Mouse (Mus musculus) heart, adult 9 months (tissue): Measurements from ENCODE around the gene Calcb.

ENCODE experiments used
- DNase-seq, 2 experiments: peaks; one replicate each; pipeline ENCODE4 v3.0.0; 2022; ENCODE audit warnings: low spot score in 2 of 2

Gene Calcb

DNA sequence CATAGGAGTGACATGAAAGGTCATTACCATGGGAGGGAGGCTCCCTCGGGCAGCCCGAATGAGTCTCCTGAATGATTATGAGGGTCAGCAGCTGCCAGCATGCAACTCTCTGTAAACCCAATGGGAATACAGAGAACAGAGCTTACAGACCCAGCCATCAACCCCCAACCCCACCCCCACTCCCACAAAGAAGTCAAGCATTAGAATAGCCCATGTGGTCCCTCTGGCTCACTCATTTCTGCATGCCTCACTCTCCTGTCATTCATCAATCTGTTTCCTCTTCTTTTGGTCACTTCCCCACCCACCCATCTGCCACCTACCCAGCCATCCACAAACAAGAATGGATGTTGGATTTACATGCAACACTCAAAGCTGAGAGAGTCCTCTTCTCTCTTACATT is 35.0 kb downstream of the Calcb start:
- DNase-seq, result no peak

- no peak for DNase-seq
Measured at GRCm38 (mm10) chr7:114754196-114754595, 35.8 kb downstream of the Calcb start.

DNA sequence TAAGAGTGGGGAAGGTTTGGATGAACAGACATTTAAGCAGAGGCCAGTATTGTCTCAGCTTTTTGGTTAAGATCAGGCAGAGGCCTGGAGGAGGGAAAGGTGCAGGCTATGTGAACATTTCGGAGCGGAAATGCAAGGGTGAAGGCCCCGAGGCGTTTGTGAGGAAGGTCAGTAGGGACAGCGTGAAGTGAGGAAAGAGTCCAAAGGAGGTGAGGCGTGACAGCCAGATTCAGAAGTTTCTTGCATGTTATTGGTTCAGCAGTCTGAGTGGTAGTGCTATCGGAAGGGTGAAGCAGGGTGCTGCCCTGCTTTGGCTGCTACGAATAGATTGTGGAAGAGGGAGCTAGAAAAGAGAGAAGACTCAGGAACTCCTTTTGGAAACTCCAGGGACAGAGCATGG is 36.2 kb downstream of the Calcb start:
- DNase-seq, result no peak

DNA sequence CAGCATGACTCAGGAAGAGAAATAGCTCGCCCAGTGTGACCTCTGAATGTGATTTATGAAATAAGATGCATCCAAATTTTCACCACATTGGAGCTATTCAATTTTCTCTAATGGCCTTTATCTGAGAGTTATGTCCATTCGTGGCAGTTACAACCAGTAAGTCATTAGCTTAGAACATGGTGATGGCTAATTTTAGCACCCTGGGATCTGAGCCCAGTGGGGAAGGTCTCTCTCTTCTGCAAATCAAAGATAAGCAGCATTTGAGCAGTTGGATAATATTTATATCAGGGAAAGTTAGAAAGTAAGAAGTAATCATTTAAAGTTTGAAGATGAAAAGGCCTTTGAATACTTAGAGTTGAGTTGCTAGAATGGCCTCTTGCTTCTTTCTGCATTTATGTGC is 44.2 kb downstream of the Calcb start:
- DNase-seq, result peak in 1 of 2 experiments; percentile 22

GRCm38 (mm10) chr7:114765273-114765672 is 46.8 kb downstream of the Calcb start:
- no peak for DNase-seq

DNA sequence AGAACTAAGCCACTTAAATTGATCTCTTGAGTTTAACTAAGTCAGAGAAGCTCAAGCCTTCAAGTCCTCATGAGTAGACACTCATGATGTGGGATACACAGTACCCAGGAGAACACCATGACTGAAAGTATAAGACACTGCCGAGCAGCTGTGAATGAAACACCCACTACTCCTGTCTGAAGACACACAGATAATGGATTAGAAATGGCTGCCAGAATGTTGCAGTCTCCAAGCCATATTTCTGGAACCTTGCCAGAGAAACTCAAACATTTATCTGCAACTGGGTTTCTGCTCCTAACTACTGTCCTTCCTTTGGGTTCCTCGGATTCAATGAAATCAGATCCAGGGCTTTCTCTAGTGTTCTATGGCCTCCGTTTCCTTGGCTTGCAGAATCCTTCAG is 48.1 kb downstream of the Calcb start:
- DNase-seq, result no peak

DNA sequence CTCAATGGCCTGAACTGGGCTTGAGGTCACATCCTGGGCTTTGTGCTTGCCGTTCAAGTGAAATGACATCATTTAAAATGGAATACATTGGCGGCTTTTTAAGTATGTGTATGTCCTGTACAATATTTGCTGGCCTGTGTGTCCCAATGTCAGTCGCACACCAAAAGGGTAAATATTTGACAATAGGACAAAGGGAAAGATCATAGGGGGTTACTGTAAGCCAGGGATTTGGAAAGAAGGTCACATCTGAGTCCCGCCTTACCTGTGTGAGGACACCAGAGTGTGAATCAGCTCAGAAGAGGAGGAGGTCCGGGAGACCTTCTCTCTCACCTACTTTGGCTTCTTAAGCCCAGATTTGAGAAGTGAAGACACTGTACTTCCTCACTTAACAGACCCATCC is 50.1 kb downstream of the Calcb start:
- DNase-seq, result no peak

DNA sequence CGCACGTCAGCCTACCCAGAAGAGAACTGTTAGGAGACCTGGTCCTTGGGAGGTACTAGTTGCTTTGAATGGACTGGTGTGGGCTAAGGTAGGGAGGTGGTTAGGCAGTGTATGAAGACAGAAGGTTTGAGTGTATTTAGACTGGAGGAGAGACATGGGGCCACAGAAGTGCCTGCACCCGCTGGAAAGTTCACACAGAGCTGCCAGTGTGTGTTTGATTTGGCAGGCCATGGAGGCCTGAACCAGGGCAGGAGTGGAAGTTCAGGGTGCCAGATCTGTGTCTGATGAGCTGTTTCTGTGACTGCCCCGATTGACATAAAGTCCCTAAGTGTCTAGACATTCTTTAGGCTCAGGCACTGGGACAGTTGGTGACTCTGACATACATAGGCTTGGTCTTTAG is 50.6 kb downstream of the Calcb start:
- no peak for DNase-seq

DNA sequence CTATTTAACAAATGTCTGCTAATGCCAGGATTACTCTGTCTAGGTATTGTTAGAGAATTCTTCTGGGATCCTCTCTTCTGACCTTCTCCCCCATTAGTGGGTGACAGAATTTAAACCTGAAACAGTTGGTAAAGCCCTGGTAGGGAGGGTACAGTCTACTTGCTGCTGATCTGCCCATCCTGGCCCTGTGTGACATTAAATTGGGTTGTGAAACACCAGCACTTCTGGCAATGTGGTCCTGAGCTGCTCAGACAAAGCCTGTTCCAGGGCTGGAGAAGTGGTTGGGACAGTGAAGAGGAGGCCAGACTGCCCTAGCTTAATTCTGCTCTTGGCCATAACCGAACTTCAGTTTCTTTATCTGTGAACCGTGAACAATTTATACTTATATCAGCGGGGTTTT is 52.1 kb downstream of the Calcb start:
- DNase-seq, result no peak

DNA sequence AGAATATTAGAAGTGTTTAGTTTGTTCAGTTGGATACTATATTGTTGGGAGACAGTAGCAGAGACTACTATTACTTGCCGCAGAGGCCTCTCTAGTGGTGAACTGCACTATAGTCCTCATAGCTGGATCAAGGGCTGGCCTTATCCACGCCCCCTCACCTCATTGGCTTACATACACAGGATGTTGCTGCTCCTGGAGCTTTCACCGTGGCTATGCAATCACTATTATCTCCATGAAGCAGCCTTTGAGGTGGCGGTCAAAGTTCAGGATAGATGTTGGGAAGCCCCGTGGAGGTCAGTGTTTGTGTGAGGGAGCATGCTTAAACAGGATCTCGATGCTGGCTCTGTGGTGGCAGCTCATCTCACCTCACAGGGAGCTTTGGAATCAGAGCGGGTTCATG is 53.4 kb downstream of the Calcb start:
- DNase-seq, result no peak
